Mouse (Mus musculus) embryo, embryonic 11.5 days (tissue): ENCODE data around the gene Tbx10.
A peak's percentile ranks its signal among the peaks of the same experiment; 100 is the strongest.
"Not testable (repeated sequence)": the region's sequence is repeated elsewhere in the genome, so short reads cannot be mapped to it uniquely, and the experiment has no call there.

ENCODE experiments used
- DNase-seq: peaks from one replicate; pipeline ENCODE4 v3.0.0-alpha.2; 2012; ENCODE audit warnings: low read depth, low spot score

Tbx10 gene

DNA sequence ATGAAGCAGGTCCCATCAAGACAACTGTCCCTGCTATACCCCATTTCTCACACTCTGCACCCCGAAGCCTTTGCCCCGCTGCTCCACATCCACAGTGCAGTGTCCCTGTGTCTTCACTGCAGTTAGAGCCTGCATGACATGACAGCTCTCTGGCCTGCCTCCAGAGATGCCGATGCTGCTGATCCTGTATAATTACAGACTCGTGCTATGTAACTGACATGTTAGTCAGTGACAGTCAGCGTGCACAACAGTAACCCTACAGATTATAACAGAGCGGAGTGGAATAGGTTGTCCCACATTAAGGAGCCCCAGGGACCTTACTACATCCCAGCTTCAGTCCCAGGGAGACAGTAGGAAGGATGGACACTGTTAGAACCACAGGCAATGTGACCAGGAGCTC, 17.9 kb upstream of the Tbx10 start:
- not testable (repeated sequence) for DNase-seq

DNA sequence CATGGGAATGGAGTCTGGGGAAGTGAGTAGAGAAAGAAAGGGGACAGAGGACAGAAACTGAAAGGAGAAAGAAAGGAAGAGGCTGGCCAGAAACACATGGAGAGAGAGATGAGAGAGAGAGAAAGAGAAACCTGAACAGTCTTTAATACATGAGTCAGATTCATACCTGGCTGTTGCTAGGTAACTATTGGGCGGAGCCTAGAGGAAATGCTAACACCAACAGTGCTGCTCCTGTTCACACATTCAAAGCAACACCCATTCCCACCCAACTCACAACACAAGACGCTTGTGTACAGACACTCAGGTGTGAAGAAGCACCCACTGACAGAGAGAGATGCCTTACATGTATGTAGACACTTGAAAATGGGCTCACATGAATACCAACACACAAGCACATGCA, 16.7 kb upstream of the Tbx10 start:
- DNase-seq = no peak

- peak; percentile 81 for DNase-seq
These were observed 12.2 kb upstream of the Tbx10 start for GRCm38 (mm10) chr19:3980309-3980708.

GRCm38 (mm10) chr19:3980917-3981316, 11.6 kb upstream of the Tbx10 start:
- no peak for DNase-seq

- DNase-seq = no peak
These were observed 8.9 kb upstream of the Tbx10 start for GRCm38 (mm10) chr19:3983527-3984200.

- DNase-seq = no peak
These were observed 7.3 kb upstream of the Tbx10 start for GRCm38 (mm10) chr19:3985261-3985681.

DNA sequence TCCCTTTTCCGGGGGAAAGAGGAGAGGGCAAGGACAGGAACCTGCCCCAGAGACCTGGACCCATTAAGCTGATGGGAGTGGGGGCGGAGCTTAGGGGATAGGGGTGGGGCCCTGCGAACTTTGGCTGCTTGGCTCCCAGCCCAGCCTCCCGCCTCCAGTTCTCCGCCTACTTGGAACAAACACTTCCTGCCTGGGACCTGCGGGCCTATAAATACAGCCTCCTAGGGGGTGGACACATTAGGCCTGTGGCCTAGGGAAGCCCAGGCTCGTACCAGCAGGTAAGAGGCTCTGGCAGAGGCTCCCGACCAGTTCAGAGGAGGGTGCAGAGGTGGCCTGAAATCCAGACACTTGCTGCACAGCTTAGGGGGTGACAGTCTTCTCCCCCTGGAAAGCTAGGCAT, 6.2 kb upstream of the Tbx10 start, which contains the start of gene Acy3:
Gene Acy3 (plus strand): TSS at position 237 of the 400 bp plus-strand sequence.
- no peak for DNase-seq

DNA sequence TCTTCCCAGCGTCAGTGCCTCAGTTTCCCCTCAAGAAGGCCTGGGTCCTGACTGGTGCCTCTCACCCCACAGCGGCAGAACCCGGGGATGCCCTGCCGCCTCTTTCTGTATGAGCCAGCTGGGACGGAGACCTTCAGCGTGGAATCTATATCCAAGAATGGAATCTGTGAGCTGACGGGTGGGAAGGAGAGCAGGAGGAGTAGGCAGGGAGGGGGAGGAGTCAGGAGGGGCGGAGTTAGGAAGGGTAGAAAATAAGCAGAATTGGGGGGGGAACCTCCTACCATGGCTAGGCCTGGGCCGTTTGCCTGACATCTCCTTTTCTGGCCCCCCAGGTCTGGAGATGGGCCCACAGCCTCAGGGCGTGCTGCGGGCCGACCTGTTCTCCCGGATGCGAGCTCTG, 4.5 kb upstream of the Tbx10 start:
- DNase-seq = no peak

- no peak for DNase-seq
These were observed 3.8 kb upstream of the Tbx10 start for GRCm38 (mm10) chr19:3988750-3989149.

DNA sequence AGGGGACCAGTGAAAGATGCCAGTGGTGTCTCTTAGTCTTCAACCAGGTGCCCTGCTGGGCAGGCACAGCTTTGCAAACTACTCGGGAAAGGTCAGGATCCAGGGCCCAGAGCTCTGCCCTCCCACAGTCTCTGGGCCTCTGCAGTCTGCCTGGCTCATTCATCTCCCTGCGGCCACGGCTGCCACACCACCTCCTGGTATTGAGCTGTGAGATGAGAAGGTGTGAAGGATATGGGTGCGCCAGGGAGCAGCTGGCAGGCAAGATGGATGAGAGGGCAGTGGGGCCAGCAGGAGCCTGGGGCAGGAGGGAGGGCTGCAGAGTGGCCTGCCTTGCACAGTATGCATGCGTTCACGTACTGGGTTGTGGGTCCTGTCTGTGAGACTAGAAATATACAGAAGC, 1.7 kb upstream of the Tbx10 start:
- DNase-seq = no peak

DNA sequence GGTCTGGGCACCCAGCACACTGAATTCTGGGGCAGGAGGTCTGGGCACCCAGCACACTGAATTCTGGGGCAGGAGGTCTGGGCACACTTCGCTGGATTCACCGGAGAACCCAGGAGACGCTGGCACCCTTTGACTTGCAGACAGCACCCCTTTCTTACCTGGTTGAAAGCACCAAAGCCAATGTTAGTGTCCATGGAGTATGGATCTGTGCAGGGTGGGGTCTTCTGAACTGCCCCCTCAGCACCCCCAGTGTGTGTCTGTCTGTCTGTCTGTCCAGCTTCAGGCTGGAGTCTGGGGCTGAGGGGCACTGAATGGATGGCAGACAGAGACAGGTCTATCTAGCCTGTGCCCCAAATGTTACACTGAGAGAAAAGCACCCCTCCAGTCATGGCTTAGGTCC, 990 bp upstream of the Tbx10 start:
- DNase-seq = no peak

DNA sequence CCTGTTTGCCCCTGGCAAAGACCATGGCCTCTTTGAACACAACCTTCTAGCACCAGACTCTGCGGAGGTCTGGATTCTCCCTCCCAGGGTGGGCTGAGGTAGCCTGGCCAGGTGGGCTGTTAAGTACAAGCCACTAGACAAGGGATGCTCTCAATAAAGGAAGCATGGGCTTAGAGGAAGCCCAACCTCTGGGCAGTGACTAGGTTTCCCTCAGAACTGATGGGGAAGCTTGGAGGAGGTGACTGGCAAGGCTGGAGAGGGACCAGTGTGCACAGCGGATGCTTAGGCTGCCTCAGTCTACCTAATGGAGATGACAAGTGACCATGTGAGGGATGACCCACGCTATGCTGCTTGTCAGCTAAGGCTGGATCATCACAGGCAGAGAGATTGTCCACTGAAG, 586 bp upstream of the Tbx10 start:
- no peak for DNase-seq

- no peak for DNase-seq
These were observed 2.4 kb downstream of the Tbx10 start for GRCm38 (mm10) chr19:3994932-3995331.

- DNase-seq = no peak
These were observed 3.0 kb downstream of the Tbx10 start for GRCm38 (mm10) chr19:3995505-3995904.

DNA sequence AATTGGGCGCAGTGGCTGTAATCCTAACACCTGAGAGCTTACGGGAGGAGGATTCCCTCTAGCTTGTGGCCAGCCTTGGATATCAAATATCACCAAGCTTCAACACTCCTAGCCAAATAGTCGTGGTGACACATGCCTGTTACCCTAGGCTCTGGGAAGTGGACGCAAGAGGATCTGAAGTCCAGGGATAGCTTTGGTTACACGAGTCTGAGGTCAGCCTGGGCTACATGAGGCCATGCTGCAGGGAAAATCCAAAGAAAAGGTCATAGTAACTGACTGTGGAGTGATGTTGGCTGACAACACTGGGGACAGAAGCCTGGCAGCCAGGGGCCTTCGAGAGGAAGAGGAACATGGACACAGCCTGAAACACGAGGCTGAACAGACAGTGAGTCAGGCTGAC, 3.6 kb downstream of the Tbx10 start:
- no peak for DNase-seq

DNA sequence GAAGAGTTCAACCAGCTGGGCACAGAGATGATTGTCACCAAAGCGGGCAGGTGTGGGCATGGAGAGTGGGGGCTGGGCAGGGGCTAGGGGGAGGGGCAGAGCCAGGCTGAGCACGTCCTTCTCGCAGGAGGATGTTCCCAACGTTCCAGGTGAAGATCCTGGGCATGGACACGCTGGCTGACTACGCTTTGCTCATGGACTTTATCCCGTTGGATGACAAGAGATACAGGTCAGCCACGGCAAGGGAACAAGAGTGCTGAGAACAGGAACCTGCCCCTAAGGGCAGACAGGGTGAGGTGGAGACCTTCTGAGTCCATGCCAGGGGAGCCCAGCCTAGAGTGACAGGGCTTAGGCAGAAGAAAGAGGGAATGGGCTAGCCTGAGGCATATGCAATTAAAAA, 4.2 kb downstream of the Tbx10 start:
- no peak for DNase-seq

- no peak for DNase-seq
These were observed 4.7 kb downstream of the Tbx10 start for GRCm38 (mm10) chr19:3997231-3997630.

DNA sequence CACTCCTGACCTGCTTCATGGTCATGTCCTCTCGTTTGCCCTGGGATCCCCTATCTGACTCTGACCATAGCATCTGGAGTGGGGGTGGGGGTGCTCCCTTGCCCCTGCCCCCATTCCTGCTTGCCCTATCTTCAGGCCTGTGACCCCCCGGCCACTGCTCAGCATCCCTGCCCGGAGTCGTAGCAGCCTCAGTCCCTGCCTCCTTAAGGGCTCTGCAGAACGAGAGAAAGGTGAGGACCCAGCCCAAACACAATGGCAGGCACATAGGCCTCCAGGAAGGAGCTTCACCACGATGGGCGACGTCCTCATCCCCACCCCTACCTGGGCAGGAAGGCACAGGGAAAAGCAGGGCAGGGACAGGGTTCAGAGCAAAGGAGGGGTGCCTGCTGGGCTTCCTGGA, 5.8 kb downstream of the Tbx10 start:
- no peak for DNase-seq

GRCm38 (mm10) chr19:3999121-3999730, 6.7 kb downstream of the Tbx10 start:
- DNase-seq = no peak

- DNase-seq = peak; percentile 96
These were observed 7.8 kb downstream of the Tbx10 start, which contains the start of the genes Nudt8 and Gm49405 for GRCm38 (mm10) chr19:4000119-4000900. TSS of gene Nudt8 (plus strand) at chr19:4000580. TSS of gene Gm49405 (plus strand) at chr19:4000626.

DNA sequence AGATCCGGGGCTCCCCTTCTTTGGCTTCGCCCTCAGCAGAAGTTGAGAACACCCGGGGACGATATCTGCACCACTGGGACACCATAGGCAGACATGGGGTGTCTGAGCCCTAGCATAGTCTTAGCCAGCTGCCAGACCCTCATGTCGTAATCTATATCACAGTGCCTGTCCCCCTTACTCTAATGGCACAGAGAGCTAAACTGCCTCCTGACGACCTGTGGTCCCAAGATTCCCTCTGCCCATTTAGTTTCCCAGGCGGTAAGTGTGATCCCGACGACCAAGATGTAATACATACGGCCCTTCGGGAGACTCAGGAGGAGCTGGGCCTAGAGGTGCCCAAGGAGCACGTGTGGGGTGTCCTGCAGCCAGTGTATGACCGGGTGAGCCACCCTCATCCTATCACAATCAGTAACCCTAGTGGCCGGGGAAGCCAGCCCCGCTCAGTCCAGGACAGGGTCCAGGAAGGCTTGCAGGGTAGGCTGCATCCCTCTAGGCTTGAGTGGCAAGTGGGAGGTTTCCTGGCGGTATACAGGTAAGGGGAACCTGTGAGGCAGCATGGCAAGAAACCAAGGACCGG, 8.5 kb downstream of the Tbx10 start:
- no peak for DNase-seq

- DNase-seq = no peak
These were observed 9.2 kb downstream of the Tbx10 start for GRCm38 (mm10) chr19:4001752-4002151.
